Mouse (Mus musculus) frontal cortex, adult (tissue): ENCODE data around the gene Cops3.

Experiments
- ATAC-seq: cut with Nextera tagmentation; 2 replicates; pipeline ENCODE4 v1.9.2; 2017; ENCODE audit warnings: mild to moderate bottlenecking, moderate library complexity, mixed read lengths; ENCODE audit not compliant: low TSS enrichment

The Cops3 gene

DNA sequence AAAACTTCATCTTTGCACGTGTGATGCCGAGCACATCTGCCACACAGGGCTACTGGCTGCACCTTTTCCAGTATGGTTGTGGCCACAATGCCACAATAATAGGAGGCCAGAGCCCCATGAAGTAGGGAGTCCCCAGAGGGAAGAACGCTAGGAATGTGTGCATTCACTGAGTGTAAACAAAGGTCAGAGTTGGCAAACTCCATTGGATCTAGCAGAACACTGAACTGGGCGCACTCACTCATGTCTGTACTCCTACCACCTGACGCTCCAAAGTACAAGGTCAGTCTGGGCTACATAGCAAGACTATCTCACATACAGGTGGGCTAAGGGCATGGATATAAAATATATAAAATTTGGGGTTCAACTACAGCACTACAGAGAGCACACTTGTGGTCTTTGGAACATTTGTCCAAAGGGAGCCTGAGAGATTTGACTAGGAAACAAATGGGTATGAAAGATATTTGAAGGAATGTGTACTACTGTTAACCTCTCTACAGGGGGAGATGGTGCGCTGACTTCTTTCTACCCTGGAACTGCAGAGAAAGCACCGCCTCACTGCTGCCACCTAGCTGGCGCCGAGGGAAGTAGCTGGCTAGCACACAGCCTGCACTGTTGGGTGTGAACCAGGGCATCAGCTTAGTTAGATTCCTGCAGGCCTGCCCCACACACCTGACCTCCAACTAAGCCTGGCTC is 61.3 kb downstream of the Cops3 start:
- peak; percentile 70 for ATAC-seq

GRCm38 (mm10) chr11:59777259-59777658 is 62.4 kb downstream of the Cops3 start:
- ATAC-seq = peak; percentile 38

DNA sequence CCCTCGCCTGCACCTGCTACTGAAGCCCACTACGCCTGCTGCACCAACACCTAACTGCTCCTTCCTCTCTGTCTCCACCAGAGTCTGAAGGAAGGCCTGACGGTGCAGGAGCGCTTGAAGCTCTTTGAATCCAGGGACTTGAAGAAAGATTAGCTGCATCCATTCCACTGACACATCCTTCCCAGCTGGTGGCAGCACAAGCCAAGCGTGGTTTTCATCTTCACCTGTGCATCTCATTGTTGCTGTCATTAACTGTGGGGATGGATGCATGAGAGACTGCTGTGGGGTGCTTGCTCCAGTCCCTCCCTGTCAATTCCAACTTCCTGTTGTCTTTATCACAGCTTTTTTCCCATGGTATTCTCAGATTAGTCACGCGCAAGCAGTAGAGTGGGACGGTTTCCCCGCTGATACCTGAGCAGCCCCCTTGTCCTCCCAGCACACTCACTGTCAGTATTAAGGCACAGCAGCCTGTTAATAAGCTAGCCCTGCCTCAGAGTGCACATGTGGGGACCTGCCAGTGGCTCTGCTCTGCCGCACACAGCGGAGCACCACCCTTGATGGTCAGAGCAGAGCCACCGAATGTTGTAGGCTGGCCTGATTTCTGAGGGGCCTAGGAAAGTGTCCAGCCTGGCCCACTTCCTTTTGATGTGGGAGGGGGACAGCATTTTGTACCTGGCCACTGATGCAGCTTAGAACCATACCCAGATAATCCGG is 64.0 kb downstream of the Cops3 start:
- no peak for ATAC-seq

- ATAC-seq = no peak
Measured at GRCm38 (mm10) chr11:59774522-59774921, 65.1 kb downstream of the Cops3 start.

GRCm38 (mm10) chr11:59772902-59773301 is 66.7 kb downstream of the Cops3 start:
- ATAC-seq = no peak

DNA sequence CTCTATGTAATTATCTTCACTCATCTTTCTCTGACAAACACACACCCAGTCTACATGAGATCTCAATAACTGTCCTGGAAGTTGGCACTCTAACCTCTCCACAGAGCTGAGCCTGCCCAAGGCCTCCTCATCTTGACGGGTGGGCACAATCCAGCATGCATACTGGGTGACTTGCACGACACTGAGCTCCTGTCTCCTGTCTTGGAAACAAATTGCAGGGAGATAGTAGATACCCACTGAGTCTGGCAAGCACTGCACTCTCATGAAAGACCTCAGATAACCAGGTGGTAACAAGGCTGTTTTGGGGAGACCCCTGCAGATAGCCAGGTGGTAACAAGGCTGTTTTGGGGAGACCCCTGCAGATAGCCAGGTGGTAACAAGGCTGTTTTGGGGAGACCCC is 67.3 kb downstream of the Cops3 start:
- no peak for ATAC-seq

GRCm38 (mm10) chr11:59770753-59771152 is 68.9 kb downstream of the Cops3 start:
- ATAC-seq = no peak

DNA sequence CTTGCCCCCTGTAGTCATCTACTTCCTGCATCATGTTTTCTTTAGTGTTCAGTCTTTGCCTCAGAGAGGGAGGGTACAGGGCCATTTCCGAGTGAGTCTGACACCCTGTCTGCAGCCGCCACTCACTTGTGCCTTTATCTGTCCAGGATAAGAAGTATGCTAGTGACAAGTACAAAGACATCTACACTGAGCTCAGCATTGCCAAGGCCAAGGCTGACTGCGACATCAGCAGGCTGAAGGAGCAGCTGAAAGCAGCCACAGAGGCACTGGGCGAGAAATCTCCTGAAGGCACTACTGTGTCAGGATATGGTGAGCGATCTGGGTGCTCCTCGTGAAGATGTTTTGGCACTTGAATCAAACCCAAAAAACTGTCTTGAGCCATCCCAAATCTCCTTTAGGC is 69.9 kb downstream of the Cops3 start:
- peak; percentile 21; the same call in 1 of the 2 replicates for ATAC-seq

DNA sequence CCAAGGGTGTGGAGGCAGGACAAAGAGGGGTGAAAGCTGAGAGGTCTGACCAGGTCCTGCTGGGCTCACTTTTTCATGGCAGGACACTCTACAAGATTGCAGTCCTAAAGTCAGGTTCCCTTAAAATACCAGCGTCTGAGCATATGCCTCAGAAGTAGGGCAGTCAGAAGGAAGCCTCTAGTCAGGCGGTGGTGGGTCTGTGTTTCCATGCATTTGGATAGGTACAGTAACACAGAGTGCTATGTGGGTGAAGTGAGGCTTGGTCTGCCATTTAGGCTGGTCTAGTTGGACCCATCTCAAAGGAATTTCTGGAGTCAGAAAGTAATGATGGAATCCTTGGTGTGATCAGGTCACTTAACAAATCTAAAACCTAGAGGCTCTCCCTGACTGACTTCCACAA is 70.3 kb downstream of the Cops3 start:
- peak; percentile 88 for ATAC-seq
